Mouse (Mus musculus) intestine, postnatal 0 days (tissue): ENCODE results near the gene Pla1a. TPM values are rescaled to one million over a fixed set of nuclear protein-coding genes. Genes with fewer than 3 reads are reported as not detected.

Source experiments
- ATAC-seq: fragments of 200-750 bp; cut with Nextera tagmentation; 2 replicates; pipeline ENCODE4 v1.8.0; 2017; ENCODE audit warnings: mild to moderate bottlenecking, moderate TSS enrichment, moderate library complexity
- H3K27ac ChIP-seq: fragments of 300-500 bp; sonication (generic); 2 replicates; pipeline ENCODE4 v1.5.1; 2014; ENCODE audit warnings: mild to moderate bottlenecking, low read depth, low read length, moderate library complexity
- H3K27me3 ChIP-seq: fragments of 300-500 bp; sonication (generic); replicated peaks from 2 replicates; pipeline ENCODE4 v1.6.1; 2014; ENCODE audit warnings: low read length, mixed read lengths; ENCODE audit not compliant: control insufficient read depth, insufficient read depth
- H3K36me3 ChIP-seq: fragments of 300-500 bp; sonication (generic); 2 replicates; pipeline ENCODE4 v1.6.1; 2014; ENCODE audit warnings: mild to moderate bottlenecking, moderate library complexity; ENCODE audit not compliant: control insufficient read depth, insufficient read depth
- H3K4me1 ChIP-seq: fragments of 300-500 bp; sonication (generic); replicated peaks from 2 replicates; pipeline ENCODE4 v1.6.1; 2014; ENCODE audit warnings: antibody characterized with exemption, low read length, mixed read lengths; ENCODE audit not compliant: control insufficient read depth, insufficient read depth
- H3K4me2 ChIP-seq: fragments of 300-500 bp; sonication (generic); replicated peaks from 2 replicates; pipeline ENCODE4 v1.6.1; 2014; ENCODE audit warnings: low read depth, mild to moderate bottlenecking, moderate library complexity
- H3K4me3 ChIP-seq: fragments of 300-500 bp; sonication (generic); 2 replicates; pipeline ENCODE4 v1.5.1; 2014; ENCODE audit warnings: low read depth, low read length
- H3K9ac ChIP-seq: fragments of 300-500 bp; sonication (generic); 2 replicates; pipeline ENCODE4 v1.6.1; 2014; ENCODE audit warnings: mild to moderate bottlenecking, low read depth, low read length
- H3K9me3 ChIP-seq: fragments of 300-500 bp; sonication (generic); 2 replicates; pipeline ENCODE4 v1.6.1; 2016; ENCODE audit warnings: mixed run types; ENCODE audit not compliant: control insufficient read depth
- CTCF ChIP-seq: sonication (generic); IDR thresholded peaks from 2 replicates; pipeline ENCODE4 v1.5.1; 2016; ENCODE audit warnings: low read depth, mild to moderate bottlenecking, control low read depth, antibody characterized with exemption, moderate library complexity
- WGBS: fragments of 180-500 bp; shearing (Covaris S2); extraction: QIAGEN DNeasy Blood & Tissue Kit; methylation state at CpG from one replicate; pipeline ENCODE4 v1.1.7; 2014; 5-methylcytosine and 5-hydroxymethylcytosine counted together
- polyA plus RNA-seq: library from polyadenylated mRNA; unstranded; fragments of >200 nt; fragmentation: Nextera tagmentation; extraction: Ambion mirVana; gene quantifications from 2 replicates; pipeline ENCODE4 v1.2.1, GENCODE M21; 2015

Gene Pla1a
- polyA plus RNA-seq, 1 experiment from 2014 or later: 1.8 TPM

DNA sequence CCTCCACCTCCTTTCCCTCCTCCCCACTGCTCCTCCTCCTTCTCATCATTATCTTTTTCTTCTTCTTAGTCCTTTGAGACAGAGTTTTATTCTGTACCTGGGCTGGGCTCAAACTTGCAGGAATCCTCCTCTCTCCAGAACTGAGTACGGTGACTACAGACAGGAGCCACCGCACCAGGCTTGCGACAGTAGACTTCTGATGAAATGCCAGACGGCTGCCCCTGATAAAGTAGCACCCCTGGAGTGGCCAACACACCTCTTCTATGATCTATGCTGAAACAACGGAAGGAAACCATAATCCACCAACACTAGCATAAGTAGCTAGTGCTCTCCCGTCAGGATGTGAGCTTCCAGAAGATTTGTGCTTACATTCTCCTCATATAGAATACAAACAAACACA is 45.6 kb downstream of the Pla1a start:
- no peak overlapping the region for H3K9ac ChIP-seq

DNA sequence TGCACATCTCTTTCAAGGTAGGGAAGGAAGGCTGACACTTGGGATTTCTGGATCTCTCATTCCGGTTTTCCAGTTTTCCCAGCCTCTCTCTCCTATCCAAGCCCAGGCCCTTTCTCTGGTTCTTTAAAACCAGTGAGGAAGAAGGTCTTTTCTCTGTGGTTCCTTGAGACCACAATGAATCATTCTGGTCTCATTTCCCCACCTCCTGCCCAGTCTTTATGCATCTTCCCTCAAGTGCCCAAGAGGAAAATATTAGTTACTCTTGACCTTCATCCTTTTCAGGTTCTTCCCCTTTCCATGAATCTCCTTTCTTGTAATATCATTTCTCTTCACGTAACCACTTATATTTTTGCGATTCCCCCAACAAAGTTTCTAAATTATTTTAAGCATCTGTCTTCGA is 47.2 kb downstream of the Pla1a start:
- ATAC-seq: no peak
- Histone ChIP-seq H3K4me1 (no peaks in the 10 kb centered on the region), H3K27ac (no peak overlapping the region), H3K4me2 (no peak overlapping the region), H3K9ac (no peak overlapping the region), H3K9me3 (no peaks in the 10 kb centered on the region), H3K36me3 (no peaks in the 10 kb centered on the region), H3K27me3 (no peaks in the 10 kb centered on the region), H3K4me3 (no peak overlapping the region)
- TF ChIP-seq CTCF: no peak
- WGBS: 93% methylated on average over 4 of the region's 4 CpGs

More for the DNA sequence above, 45.6 kb downstream of the Pla1a start:
- no peak for ATAC-seq
- no peak for TF ChIP-seq CTCF
- no peak overlapping the region for H3K27ac ChIP-seq
- no peaks in the 10 kb centered on the region for H3K4me1 ChIP-seq
- H3K27me3 ChIP-seq: no peaks in the 10 kb centered on the region
- no peak overlapping the region for H3K4me2 ChIP-seq
- no peaks in the 10 kb centered on the region for H3K9me3 ChIP-seq
- 83% methylated on average over 6 of the region's 6 CpGs for WGBS
- H3K4me3 ChIP-seq: no peak overlapping the region
- no peaks in the 10 kb centered on the region for H3K36me3 ChIP-seq

DNA sequence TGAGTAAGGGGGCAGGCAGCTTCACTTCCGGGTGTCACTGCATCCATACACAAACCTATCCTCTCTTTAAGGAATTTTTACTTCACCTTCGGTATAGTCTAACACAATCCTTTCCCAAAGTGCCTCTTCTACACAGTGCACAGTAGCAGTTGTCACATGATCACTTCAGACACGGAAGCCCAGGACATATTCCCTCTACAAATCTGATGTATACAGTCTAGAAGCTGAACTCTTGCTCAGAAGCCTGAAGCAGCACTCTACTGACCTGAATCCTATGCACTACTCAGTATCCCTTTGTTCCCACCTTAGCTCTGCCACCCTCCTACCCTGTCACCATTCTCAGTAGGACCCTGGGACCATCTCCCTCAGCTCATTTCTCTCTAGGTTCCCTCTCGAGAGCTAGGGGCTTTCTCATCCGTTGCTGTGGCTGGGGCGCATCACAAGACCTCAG is 47.7 kb downstream of the Pla1a start:
- Histone ChIP-seq H3K27me3 (no peaks in the 10 kb centered on the region), H3K27ac (no peak overlapping the region), H3K9me3 (no peaks in the 10 kb centered on the region), H3K36me3 (no peaks in the 10 kb centered on the region), H3K9ac (no peak overlapping the region), H3K4me1 (no peaks in the 10 kb centered on the region), H3K4me3 (no peak overlapping the region), H3K4me2 (no peak overlapping the region)
- no peak for TF ChIP-seq CTCF
- WGBS: 82% methylated on average over 6 of the region's 6 CpGs
- no peak for ATAC-seq

DNA sequence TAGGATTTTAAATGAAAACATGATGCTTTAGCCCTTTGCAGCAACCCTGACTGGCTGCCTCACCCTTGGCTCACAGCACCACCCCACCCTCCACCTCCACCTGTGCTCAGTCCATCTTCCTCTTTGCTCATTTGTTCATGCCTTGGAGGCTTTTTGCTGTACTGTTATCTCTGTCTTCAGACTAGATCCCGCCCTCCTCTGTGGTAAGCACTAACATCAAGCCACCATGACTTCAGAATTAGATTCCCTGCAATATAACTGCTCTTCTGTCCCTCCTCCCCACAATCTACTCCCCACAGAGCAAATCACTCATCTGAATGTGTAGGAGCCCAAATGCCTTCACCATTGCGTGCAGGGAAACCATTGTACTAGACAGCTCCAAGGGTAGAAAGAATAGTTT is 49.3 kb downstream of the Pla1a start:
- Histone ChIP-seq H3K9ac (no peak overlapping the region), H3K9me3 (no peaks in the 10 kb centered on the region), H3K4me1 (peaks cover 5% of the 10 kb centered on the region; the same call in 1 of the 2 replicates), H3K27ac (no peak overlapping the region), H3K27me3 (no peaks in the 10 kb centered on the region), H3K4me2 (no peak overlapping the region), H3K36me3 (no peaks in the 10 kb centered on the region), H3K4me3 (no peak overlapping the region)
- no peak for TF ChIP-seq CTCF
- ATAC-seq: no peak
- WGBS: 86% methylated on average over 2 of the region's 2 CpGs

DNA sequence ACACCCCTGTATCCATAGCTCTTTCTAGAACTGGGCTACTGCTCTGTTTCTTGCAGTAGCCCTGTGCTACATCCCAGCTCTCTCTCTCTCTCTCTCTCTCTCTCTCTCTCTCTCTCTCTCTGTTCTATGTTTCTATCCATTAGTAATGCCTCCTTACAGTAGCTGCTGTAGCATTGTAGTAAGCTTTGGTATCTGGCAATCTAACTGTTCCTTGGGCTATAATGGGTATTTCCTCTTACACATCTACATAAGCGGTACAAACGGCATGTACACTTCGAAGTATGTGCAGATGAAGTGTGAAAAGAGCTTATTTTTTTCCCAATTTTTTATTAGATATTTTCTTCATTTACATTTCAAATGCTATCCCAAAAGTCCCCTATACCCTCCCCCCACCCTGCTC is 53.0 kb downstream of the Pla1a start:
- TF ChIP-seq CTCF: no peak
- Histone ChIP-seq H3K9me3 (no peaks in the 10 kb centered on the region), H3K27ac (no peak overlapping the region), H3K4me1 (peaks cover 6% of the 10 kb centered on the region; the same call in 1 of the 2 replicates), H3K4me2 (no peak overlapping the region), H3K9ac (no peak overlapping the region), H3K36me3 (no peaks in the 10 kb centered on the region), H3K27me3 (no peaks in the 10 kb centered on the region), H3K4me3 (no peak overlapping the region)
- ATAC-seq: no peak
- WGBS: 95% methylated on average over 3 of the region's 3 CpGs

DNA sequence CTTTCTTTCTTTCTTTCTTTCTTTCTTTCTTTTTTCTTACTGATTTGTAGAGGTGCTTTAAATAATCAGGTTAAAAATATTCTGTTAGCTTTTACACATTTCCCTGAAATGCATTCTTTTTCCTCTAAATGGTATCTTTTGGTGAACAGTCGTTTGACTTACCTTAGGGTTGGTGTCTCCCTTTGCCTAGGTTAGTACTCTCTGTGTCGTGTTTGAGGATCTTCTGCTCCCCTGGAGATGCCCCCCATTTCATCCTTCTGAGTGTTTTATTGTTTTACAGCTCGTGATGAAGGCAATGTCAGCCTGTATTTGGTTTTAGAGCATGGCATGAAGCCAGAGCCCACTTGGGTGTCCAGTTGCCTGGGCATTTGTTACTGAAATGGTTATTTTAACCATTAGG is 53.5 kb downstream of the Pla1a start:
- Histone ChIP-seq H3K27ac (no peak overlapping the region), H3K4me1 (peaks cover 6% of the 10 kb centered on the region; the same call in 1 of the 2 replicates), H3K36me3 (no peaks in the 10 kb centered on the region), H3K9ac (no peak overlapping the region), H3K4me3 (no peak overlapping the region), H3K9me3 (no peaks in the 10 kb centered on the region), H3K27me3 (no peaks in the 10 kb centered on the region), H3K4me2 (no peak overlapping the region)
- 17% methylated on average over 3 of the region's 3 CpGs for WGBS
- TF ChIP-seq CTCF: no peak
- no peak for ATAC-seq

DNA sequence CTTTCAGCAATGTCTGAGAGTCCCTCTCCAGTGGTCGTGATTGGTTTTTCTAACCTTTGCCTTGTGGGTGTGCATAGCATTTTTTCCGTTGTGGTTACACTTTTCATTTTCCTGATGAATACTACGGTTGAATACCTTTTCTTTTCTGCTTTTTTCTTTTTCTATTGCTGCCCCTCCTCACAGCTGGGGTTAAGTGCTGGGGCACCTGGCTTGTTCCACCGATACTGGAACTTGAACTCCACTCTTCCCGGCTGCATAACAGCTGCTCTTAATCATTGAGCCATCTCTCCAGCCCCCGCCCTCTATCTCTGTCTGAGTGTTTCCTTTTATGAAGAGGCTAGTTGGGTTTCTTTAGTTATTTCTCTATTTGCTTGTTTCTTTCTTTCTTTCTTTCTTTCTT is 53.9 kb downstream of the Pla1a start:
- Histone ChIP-seq H3K27me3 (no peaks in the 10 kb centered on the region), H3K9ac (no peak overlapping the region), H3K4me2 (no peak overlapping the region), H3K9me3 (no peaks in the 10 kb centered on the region), H3K4me3 (no peak overlapping the region), H3K27ac (no peak overlapping the region), H3K4me1 (peaks cover 6% of the 10 kb centered on the region; the same call in 1 of the 2 replicates), H3K36me3 (no peaks in the 10 kb centered on the region)
- no peak for TF ChIP-seq CTCF
- no peak for ATAC-seq
- 17% methylated on average over 6 of the region's 6 CpGs for WGBS
